Mouse (Mus musculus) layer of hippocampus, adult 8-10 months (tissue): Measurements from ENCODE around the gene Xpo4. TPM values are rescaled to one million over a fixed set of nuclear protein-coding genes. Genes with fewer than 3 reads are reported as not detected.
"Not testable (repeated sequence)": the region's sequence is repeated elsewhere in the genome, so short reads cannot be mapped to it uniquely, and the experiment has no call there.

Experiments used
- DNase-seq, 2 experiments: peaks; one replicate each; pipeline ENCODE4 v3.0.0; 2022; ENCODE audit warnings: low spot score in 2 of 2
- total RNA-seq, 4 experiments: library from RNA; stranded (reverse); gene quantifications; 2 replicates each; pipeline ENCODE4 v1.2.4; 2022

The Xpo4 gene
- total RNA-seq = 10 to 100 TPM; 11.8 to 17.7 (median 14.4) TPM

DNA sequence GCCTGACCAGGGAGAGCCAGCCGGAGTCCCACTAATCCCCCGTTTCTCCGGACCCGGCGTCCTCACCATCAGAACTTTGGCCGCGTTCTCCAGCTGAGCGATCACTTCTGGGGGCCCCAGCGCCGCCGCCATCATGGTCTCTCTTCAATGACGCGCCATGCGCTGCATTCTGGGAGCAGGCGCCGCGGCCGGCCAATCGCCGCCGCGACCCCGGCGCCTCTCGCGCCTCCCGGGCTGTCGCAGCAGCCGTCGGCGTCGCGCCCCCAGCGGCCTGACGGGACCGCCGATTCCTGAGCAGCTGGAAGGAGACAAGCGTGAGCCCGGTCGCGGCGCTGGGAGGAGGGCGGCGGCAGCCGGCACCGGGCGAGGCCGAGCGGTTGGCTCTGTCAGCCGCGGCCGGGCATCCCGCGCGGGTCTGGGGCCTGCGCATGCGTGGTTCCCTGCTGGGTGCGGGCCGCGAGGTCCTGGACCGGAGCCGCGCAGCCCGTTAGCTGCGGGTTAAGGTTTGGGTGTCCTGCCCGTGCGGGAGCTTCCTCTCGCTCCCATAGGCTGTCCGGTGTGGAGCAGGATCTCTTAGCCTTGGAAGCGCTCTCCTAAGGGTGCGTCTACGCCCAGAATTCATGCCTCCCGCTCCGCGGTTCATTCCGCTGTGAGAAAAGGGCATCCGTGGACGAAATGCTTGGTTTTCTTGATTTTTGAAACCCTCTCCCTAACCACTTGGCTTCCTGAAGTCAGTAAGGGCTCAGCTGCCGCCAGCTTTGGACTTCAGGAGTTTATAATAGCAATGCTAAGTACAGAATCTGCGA, at the start of gene Xpo4:
Gene Xpo4 (minus strand): TSS at position 609 of the 806 bp plus-strand sequence.
- peak; percentile 60 to 78 for DNase-seq

DNA sequence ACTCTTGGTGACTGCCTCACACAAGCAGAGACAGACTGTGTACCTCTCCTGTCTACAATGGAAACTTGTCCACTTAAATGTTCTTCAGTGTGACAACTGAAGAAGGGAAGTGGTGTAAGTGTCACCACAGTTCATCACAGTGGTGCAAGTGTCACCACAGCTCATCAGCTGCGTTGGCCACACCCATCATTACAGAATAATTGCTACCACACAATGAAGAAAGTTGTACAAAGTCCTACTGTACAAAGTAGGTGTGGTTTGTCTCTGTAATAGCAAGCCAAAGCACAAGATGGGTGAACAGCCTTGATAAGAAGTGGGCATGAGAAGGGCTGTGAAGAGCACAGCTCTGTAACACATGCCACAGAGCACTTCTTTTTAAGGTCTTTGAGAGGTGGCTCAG, 47.7 kb upstream of the Xpo4 start:
- DNase-seq = no peak

DNA sequence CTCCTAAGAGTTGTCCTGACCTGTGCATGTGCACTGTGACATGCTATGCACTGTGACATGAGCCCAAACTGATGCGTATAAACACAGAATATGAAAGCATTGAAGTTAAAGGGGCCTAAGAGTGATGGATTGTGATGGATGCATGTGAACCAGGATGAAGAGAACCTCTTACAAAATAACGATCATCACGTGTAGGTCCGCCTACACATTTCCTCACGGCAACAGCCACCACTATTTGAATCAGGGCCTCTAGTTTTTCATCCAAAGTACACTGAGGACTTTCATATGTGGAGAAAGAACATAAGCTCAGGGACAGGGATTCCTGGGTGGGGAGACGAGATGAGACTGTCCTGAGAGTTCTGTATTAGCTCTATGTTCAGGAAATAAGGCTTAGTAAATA, 45.8 kb upstream of the Xpo4 start:
- DNase-seq = no peak

DNA sequence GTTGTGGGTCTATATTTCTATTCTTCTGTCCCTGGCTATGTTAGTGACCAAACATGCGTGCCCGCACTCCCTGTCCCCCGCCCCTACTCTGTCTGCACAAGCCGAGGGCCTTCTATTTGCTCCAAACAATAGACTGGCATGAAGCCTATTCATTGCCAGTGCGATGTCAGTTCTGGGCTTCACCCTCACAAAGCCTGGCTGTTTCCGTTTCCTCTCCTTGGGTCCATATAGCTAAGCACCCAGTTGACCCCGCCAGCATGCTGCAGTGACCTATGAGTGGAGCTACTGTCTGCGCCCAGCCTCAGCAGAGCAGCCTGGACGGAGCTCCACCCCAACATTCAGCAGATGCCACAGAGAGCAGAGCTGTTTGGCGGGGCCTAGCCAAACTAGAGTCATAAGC, 43.9 kb upstream of the Xpo4 start:
- no peak for DNase-seq

DNA sequence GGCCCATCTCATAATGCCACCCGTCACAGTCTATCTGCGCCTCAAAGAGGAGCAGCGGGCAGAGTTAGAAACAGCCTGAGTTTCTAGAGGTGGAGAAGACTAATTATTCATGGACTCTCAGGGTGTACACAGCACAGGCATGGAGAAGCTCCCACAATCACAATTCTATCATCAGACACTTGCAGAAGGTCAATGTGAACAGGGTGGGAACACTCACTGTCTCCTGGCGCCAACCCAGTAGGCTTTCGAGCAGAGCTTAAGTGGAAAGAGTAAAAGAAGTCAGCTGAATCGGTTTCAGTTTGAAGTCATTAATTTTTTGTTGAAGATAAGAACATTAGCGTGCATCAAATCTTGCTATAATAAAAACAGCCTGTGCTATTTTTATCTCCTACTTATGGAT, 43.4 kb upstream of the Xpo4 start:
- DNase-seq = no peak

DNA sequence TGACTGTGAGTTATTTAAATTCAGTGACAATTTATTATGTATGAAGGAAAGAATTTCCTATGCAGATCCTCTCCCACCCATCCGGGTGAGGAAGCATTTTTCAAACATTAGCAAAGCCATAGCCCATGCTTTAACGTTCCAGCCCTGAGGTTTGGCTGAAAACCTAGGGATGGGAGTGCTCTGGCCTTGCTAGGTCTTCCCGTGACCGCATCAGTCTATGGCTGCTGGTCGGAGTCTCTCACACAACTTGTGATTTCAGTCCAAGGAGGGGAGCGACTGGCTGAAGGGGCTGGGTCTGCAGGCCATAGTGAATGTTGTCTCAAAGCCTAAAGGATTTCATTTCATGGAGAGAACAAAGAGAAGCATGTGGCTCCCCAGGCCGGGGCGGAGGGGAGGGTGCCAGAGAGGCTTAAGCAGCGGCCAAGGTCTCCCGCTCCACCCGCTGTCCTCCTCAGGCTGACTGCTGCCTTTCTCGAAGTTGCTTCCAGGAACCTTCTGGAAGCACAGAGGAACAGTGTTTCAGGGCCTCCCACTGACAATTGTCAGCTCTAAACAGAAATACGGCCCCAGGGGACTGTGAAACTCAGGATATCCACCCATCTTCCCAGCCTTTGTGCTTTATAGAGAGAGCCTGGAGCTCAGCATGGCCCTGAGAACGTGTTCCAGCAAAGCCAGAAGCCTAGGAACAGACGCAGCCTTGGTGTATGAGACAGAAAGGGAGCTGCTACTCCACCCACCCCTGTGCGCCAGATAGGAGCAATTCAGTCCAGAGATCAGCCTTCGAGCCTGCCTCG, 42.1 kb upstream of the Xpo4 start:
- DNase-seq = no peak

DNA sequence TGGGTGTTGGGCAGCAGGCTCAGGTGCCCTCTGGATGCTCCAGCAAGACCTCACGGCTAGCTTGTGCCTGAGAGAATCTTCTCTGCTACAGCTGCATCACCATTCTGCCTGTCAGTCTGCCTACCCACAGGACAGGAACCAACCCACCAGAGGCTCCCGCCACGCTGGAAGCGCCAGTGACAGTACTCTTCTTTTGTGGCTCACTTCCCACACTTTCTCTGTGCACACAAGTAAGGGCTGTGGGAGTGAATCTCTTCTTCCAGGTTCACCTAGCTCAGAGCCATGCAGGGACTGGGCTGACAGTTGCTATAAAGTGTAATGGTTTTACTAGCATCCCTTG, 41.5 kb upstream of the Xpo4 start:
- DNase-seq = no peak

DNA sequence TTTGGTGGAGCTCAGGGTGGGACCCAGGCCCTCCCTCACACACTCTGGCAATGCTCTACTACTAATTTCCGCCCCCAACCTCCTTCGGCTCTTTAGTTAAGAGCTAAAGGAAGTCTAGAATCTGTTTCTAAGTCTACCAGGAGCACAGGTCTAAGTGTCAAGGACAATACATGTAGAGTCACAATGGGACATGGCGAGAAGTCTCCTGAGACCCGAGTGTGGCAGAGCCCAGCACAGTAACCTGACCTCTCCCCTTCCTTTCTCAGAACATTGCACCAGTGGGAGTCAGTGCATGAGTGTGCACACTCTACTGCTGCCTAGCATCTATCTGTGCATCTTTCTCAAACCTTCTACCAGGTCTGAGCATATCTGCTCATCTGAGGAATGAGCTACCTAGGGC, 40.5 kb upstream of the Xpo4 start:
- DNase-seq = no peak

DNA sequence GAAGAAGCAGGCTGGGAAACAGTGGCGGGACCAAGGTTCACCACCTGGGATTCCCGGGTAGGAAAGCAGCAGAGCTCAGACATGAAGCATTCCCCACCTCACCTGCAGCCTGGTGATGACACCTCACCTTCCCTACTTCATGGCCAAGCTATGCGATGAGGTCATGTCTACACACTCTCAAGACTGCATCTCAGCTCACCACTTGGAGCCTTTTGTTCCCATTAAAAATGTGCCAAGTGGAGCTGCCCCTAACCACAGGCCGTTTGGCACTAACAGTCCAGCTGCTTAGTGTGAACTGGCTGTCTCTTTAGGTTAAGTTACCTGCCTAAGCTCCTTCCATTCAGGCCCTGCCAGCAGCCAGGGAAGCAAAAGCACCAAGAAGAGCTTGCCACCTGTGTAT, 39.8 kb upstream of the Xpo4 start:
- no peak for DNase-seq

DNA sequence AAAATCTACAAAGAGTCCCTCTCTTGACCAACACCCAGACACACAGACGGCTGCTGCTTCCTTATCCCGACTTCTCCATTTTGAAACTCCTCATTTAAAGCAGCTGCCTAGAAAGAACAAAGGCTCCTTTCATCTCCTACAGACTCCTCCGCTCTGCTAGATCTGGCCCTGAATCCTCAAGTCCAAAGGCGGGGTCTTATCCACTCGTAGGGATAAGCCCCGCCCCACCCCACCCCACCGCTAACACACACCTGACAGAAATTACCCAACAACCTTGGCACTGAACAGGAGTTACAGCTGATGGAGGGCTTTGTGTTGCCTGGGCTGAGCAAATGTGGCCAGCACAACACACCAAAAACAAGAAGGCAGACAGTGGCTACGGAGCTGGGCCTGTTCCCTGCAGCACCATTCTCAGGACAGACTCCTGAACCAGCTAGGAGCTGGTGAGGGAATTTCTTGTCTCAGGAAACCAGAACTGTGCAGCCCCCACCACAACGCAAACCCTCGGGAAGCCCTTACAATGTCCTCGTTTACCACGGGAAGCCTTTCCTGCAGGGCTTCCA, 36.8 kb upstream of the Xpo4 start:
- DNase-seq = no peak

DNA sequence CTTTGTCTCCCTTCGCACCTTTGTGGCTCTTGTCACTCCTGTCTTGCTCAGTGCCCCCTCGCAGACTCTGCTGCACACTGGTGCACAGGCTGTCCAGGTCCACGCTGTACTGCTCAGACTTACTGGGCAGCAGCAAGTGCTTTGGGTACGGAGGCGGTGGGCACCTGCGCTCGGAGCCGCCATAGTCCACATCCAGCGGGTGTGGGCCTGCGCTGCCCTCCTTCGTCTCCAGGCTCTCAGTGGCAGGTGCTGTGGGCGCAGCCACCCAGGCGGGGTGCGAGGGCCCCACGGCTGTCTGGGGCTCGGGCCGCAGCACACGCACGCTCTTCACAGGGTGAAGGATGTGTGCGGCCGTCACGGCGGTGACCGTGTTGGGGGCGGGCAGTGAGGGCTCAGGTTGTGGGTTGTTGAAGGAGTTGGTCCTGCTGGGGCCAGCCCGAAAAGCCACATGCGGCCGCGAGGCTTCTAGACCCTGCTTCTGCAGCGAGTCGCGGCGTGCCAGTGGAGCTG, 34.3 kb upstream of the Xpo4 start:
- no peak for DNase-seq

DNA sequence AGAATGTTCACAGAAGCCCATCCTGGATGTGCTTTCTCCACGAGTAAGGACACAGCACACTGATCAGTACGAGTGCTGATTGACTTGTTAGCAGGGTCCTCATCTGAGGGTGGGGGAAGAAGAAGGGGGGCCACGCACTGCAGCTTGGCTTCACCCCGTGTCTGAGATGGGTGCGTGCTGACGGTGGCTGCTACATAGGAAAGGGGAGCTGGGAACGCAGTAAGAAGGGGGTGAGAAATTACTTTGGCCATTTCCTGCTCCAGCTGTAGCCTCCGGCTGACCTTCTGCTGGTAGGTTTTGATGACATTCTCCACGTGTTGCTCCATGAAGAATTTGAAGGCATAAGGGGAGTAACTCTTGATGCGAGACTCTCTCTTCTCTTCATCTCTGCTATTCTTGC, 33.8 kb upstream of the Xpo4 start:
- DNase-seq = no peak

DNA sequence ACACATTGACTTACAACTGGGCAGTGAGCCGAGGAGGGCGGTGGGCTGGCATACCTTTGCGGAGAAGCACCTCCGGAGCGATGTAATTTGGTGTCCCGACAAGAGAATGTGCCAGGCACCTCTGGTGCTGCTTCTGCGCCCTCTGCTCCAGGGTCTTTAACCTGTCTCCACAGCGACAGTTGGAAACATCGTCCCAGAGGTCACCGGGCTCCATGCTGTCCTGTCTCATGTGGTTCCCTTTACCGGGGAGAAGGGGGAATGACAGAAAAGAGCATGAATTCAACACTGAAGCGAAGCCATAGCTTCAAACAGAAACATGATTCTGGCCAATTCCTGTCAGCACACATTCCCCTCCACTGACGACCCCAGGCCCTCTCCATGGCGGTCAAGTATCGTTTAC, 30.8 kb upstream of the Xpo4 start:
- DNase-seq = no peak

DNA sequence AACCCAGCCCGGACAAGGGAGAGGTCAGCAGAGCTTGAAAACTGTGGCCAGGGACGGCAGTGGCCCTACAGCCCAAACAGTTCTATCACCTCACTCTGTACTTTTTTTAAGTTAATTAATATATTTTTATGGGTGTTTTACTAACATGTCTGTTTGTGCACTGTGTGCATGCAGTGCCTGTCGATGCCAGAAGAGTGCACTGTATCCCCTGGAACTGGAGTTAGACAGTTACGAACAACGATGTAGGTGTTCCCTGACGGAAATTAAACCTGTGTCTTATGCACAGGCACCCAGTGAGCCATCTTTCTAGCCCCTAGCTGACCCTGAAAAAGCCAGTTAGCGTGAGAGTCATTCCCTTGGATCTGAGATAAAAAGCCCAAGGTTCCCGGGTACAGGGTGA, 30.3 kb upstream of the Xpo4 start:
- DNase-seq = no peak

DNA sequence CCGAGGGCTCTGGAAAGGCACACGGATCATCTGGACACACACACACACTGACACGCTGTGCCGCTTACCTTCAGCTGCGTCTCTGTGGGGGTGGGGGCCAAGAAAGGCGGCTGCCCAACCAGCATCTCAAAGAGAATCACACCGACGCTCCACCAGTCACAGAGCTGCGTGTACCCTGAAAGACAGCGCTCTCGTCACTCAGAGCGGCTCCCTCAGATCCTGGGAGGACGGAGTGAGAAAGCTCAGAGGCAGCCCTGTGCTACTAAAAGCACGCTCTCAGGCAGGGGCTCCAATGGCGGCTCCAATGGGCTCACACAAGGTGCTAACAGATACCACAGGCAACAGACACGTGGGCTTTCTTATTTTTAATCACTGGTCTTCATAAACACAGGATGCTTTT, 29.0 kb upstream of the Xpo4 start:
- DNase-seq = no peak

DNA sequence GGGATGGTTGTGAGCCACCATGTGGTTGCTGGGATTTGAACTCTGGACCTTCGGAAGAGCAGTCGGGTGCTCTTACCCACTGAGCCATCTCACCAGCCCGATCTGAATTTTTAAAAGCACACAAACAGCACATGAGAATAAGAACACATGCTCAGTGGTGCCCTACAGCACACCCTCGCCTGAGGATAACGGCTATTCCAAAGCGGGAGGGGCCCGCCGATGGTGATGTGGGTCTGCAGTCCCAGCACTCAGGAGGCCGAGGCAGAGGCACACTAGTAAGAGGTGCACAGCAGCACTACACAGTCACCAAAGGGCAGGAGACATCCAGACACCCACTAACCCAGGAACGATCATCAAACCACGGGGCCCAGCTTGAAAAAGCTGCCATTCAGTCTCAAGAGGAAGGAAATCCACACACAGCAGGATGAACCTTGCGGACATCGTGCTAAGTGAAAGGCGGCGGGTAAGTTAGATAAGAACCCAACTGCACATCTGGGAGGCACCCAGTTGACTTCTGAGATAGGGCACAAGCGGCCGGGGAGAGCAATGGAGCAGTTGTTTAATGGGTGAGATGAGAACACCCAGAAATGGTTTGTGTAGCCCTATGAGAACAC, 27.4 kb upstream of the Xpo4 start:
- DNase-seq = no peak

DNA sequence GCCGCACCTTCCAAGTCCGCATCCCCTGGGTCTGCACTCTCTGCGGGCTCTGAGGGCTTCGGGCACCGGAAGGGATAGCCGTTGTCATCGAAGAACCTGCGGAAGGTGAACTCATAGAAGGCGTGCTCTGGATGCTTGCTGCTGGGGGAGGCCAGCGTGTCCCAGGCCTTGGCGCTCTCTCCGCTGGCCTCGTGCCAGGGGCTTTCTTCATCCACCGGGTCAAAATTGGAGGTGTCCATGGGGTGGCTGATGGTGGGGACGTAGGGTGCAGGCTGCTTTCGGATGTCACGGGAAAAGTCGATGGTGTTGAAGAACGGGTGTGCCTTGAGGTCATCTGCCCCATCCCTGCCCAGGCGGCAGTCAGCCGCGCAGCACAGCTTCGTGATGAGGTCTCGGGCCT, 26.1 kb upstream of the Xpo4 start:
- DNase-seq = no peak

DNA sequence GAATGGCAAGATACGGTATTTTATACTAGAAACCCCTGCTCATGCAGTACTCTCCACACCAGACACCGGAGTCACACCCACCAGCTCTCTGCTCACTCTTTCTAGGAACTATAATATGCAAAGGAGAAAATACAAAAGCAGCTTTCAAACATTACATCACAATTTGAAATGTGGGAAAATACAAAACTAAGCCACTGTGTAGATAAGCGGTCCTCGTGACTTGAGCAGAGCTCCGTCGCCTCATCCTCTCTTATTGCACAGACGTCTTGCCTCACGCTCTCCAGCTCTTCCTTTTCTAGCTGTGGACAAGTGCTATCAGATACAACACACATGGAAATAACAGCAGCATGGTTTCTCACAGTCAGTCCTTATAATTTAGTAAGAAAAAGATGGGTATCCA, 25.5 kb upstream of the Xpo4 start:
- no peak for DNase-seq

DNA sequence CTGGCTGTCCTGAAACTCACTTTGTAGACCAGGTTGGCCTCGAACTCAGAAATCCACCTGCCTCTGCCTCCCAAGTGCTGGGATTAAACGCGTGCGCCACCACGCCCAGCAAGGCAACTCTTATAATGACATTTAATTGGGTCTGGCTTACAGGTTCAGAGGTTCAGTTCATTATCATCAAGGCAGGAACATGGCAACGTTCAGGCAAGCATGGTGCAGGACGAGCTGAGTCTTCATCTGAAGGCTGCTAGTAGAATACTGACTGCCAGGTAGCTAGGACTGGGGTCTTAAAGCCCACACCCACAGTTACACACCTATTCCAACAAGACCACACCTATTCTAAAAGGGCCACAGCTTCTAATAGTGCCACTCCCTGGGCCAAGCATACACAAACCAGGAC, 22.8 kb upstream of the Xpo4 start:
- DNase-seq = not testable (repeated sequence)

DNA sequence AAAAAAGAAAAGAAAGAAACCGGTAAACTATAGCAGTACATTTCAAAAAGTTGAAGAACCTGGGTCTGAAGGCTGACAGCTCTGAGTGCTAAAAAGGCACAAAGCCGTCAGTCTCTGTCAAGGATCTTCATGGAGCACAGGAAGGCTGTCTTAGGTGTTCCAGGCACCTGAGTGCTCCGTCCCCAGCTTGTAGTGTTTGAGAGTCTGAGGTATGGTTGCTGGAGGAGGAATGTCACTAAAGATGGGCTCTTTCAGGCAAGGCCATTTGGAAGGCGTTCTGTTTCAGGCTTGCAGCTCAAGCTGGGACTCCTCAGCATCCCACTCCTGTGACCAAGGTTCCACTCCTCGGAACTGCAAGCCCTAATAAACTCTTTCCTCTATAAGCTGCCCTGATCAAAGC, 22.2 kb upstream of the Xpo4 start:
- DNase-seq = no peak

DNA sequence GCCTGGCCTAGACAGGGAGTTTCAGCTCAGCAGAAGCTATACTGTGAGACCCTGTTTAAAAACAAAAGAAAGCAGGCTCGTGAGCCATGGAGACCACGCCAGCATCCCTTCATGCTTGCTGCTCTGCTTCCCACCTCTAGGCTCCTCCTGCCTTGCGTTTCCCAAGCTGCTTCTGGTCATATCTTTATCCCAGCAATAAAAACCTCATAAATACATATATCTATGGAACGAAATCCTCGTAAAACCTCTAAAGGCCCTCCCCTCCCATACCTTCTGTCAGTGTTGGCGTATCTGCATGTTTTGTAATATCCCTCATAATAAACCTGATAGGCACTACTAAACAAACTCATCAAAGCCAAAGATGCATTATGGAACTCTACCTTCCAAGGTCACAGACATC, 21.4 kb upstream of the Xpo4 start:
- no peak for DNase-seq

DNA sequence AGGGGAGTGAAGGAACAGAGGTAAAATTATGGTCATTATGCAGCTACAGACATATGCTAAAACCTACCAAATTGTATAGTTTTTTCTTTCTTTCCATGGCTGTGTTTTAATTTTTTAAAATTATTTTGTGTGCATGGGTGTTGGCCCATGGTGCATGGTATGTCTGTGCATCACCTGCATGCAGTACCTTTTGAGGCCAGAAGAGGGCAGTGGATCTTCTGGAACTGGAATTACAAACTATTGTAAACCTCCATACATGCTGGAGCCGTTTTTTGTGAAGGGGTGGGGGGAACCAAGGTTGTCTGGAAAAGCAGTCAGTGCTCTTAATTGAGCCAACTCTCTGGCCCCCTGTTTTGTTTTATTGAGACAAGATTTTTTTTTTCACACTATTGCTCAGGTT, 19.3 kb upstream of the Xpo4 start:
- peak in 1 of 2 experiments; percentile 48 for DNase-seq
